In genomic region chr16:18342650-18343570, GRCm38 (mm10) we compare ENCODE assay signal across 8 mouse cellular contexts. TPM values are rescaled to one million over a fixed set of nuclear protein-coding genes. Genes with fewer than 3 reads are reported as not detected.
A peak's percentile ranks its signal among the peaks of the same experiment; 100 is the strongest.
DNase-seq lines count a peak whose midpoint lies in the region; ATAC-seq and TF ChIP-seq lines count a peak whose summit lies in the region.

No protein-coding gene starts in this region.

- H3K9ac ChIP-seq in forebrain, embryonic 11.5 days (ENCODE audit: low read length) = peak overlapping the region; percentile 33
- H3K9ac ChIP-seq in intestine, embryonic 14.5 days (ENCODE audit: low read length) = peak overlapping the region; percentile 56

- peaks cover 36% of the 10 kb centered on the region for H3K36me3 ChIP-seq in G1E (replicated peaks)
- H3K36me3 ChIP-seq in forebrain, embryonic 11.5 days (ENCODE audit: control insufficient read depth, insufficient read depth, low read length) = no peaks in the 10 kb centered on the region; the same call in 1 of the 2 replicates
- H3K36me3 ChIP-seq in intestine, embryonic 14.5 days (ENCODE audit: control insufficient read depth, insufficient read depth, low read length) = no peaks in the 10 kb centered on the region
- H3K36me3 ChIP-seq in macrophage (ENCODE audit: inconsistent target) = peaks cover 7% of the 10 kb centered on the region; the same call in 1 of the 2 replicates

- TF ChIP-seq CTCF in gastrocnemius, adult 2 months (IDR thresholded peaks at IDR 0.05) = no peak
- no peak for TF ChIP-seq CTCF in G1E (IDR thresholded peaks at IDR 0.05; ENCODE audit: low read depth, low read length)

- H3K4me3 ChIP-seq in gastrocnemius, adult 2 months = peak overlapping the region; percentile 82
- H3K4me3 ChIP-seq in G1E (ENCODE audit: low read depth, low read length) (peak overlapping the region; percentile 74), macrophage (ENCODE audit: inconsistent target) (peak overlapping the region; percentile 84)
- H3K4me3 ChIP-seq in forebrain, embryonic 11.5 days (ENCODE audit: low read depth, low read length) = peak overlapping the region; percentile 37
- peak overlapping the region; percentile 58 for H3K4me3 ChIP-seq in intestine, embryonic 14.5 days (ENCODE audit: low read depth, low read length)

- peak overlapping the region; percentile 90 for H3K27ac ChIP-seq in gastrocnemius, adult 2 months
- H3K27ac ChIP-seq in forebrain, embryonic 11.5 days (ENCODE audit: low read depth, low read length) = no peak overlapping the region
- no peak overlapping the region for H3K27ac ChIP-seq in intestine, embryonic 14.5 days (ENCODE audit: low read depth)
- peak overlapping the region; percentile 38 for H3K27ac ChIP-seq in macrophage

- H3K27me3 ChIP-seq in G1E (ENCODE audit: insufficient read depth, low read length) = peaks cover 17% of the 10 kb centered on the region
- no peaks in the 10 kb centered on the region for H3K27me3 ChIP-seq in forebrain, embryonic 11.5 days (ENCODE audit: control insufficient read depth, insufficient read depth, low read length)
- H3K27me3 ChIP-seq in intestine, embryonic 14.5 days (replicated peaks; ENCODE audit: control insufficient read depth, insufficient read depth, low read length) = no peaks in the 10 kb centered on the region

- no peak for ATAC-seq in G1E (ENCODE audit: extremely low read depth, insufficient number of reproducible peaks, low FRiP score, poor library complexity, severe bottlenecking)
- no peak for ATAC-seq in forebrain, embryonic 11.5 days (replicated peaks; ENCODE audit: low FRiP score)
- no peak for ATAC-seq in intestine, embryonic 14.5 days (replicated peaks; ENCODE audit: low FRiP score, low TSS enrichment, low read depth)

- H3K79me2 ChIP-seq in macrophage (ENCODE audit: inconsistent target) = peaks cover 44% of the 10 kb centered on the region

- H3K9me3 ChIP-seq in G1E (replicated peaks) = peaks cover 4% of the 10 kb centered on the region; the same call in 1 of the 2 replicates
- no peaks in the 10 kb centered on the region for H3K9me3 ChIP-seq in forebrain, embryonic 11.5 days (ENCODE audit: control insufficient read depth, low read length)
- no peaks in the 10 kb centered on the region for H3K9me3 ChIP-seq in intestine, embryonic 14.5 days (ENCODE audit: control insufficient read depth, low read length)

- peak overlapping the region; percentile 67 for H3K4me2 ChIP-seq in forebrain, embryonic 11.5 days (ENCODE audit: low read depth, low read length, severe bottlenecking)
- peak overlapping the region; percentile 84 for H3K4me2 ChIP-seq in intestine, embryonic 14.5 days (ENCODE audit: low read length)

- DNase-seq in gastrocnemius, adult 2 months = no peak
- no peak for DNase-seq in gastrocnemius, postnatal 25 days
- peak; percentile 16 for DNase-seq in G1E (ENCODE audit: low spot score)
- no peak for DNase-seq in forebrain, embryonic 11.5 days (ENCODE audit: low spot score)
- no peak for DNase-seq in intestine, embryonic 14.5 days (ENCODE audit: low spot score)
- no peak for DNase-seq in T-cell, adult 2 months (ENCODE audit: low spot score)
- DNase-seq in layer of hippocampus, postnatal 36 days = no peak

- intact Hi-C loops in gastrocnemius, adult 2 months (cut with DNase I) = no loop called here

- 51% methylated on average over 9 of the region's 9 CpGs for WGBS in forebrain, embryonic 11.5 days
- WGBS in intestine, embryonic 14.5 days = 37% methylated on average over 9 of the region's 9 CpGs
- WGBS in macrophage (ENCODE audit: missing documents) = 33% methylated on average over 9 of the region's 9 CpGs

- H3K4me1 ChIP-seq in G1E (ENCODE audit: insufficient read depth, low read depth, low read length) = peaks cover 63% of the 10 kb centered on the region
- 0 out of 2 replicates have a peak, but pooled peaks cover 8% of the 10 kb centered on the region for H3K4me1 ChIP-seq in forebrain, embryonic 11.5 days (replicated peaks; ENCODE audit: control insufficient read depth, insufficient read depth, low read length)
- H3K4me1 ChIP-seq in intestine, embryonic 14.5 days (replicated peaks; ENCODE audit: control insufficient read depth, insufficient read depth, low read length) = peaks cover 18% of the 10 kb centered on the region

RNA-seq across cellular contexts. Expression of gene Tango2, which starts 5.0 kb away (rescaled TPM):
- 10 to 100 TPM; 41.8 to 59.7 TPM for total RNA-seq in gastrocnemius, adult 2 months (2021)
- 10 to 100 TPM; 37.3 to 37.6 TPM for total RNA-seq in gastrocnemius, postnatal 25 days (2021)
- total RNA-seq in G1E (2014; fragmentation: Nextera tagmentation) (87.0 and 88.7 TPM in 2 replicates), G1E (2017) (40.7 and 47.9 TPM in 2 replicates)
- polyA plus RNA-seq in G1E (2012) (37.3 and 42.8 TPM in 2 replicates), macrophage (2018) (16.5 to 31.4 TPM (median 21.0 TPM) in 3 replicates)
- 39.1 and 40.4 TPM in 2 replicates for polyA plus RNA-seq in forebrain, embryonic 11.5 days (2014; fragmentation: Nextera tagmentation; extraction: Ambion mirVana)
- polyA plus RNA-seq in intestine, embryonic 14.5 days (2014; fragmentation: Nextera tagmentation; extraction: Ambion mirVana) = 34.8 and 34.9 TPM in 2 replicates
- total RNA-seq in macrophage (2018; cell fraction: chromatin; rRNA removed) = 100 to 1,000 TPM in 18 of 26 experiments, 10 to 100 TPM in 8; 54.3 to 197 (median 141) TPM
- 10 to 100 TPM; 15.6 to 30.9 (median 23.6) TPM for total RNA-seq in macrophage (2018; cell fraction: cytosol; rRNA removed)
- total RNA-seq in macrophage (2018; cell fraction: nucleus; rRNA removed) = 100 to 1,000 TPM in 5 of 26 experiments, 10 to 100 TPM in 21; 29.2 to 125 (median 69.4) TPM
- total RNA-seq in layer of hippocampus, postnatal 36 days (2021) = 100 to 1,000 TPM; 124 to 125 TPM

RNA-seq across cellular contexts. Expression of gene Arvcf, which starts 5.1 kb away (rescaled TPM):
- 1 to 10 TPM; 7.0 to 8.9 TPM for total RNA-seq in gastrocnemius, adult 2 months (2021)
- 10 to 100 TPM; 12.5 to 14.3 TPM for total RNA-seq in gastrocnemius, postnatal 25 days (2021)
- 53.7 and 64.0 TPM in 2 replicates for total RNA-seq in G1E (2014; fragmentation: Nextera tagmentation)
- 188 and 239 TPM in 2 replicates for total RNA-seq in G1E (2017)
- 137 and 154 TPM in 2 replicates for polyA plus RNA-seq in G1E (2012)
- 99.4 and 103 TPM in 2 replicates for polyA plus RNA-seq in forebrain, embryonic 11.5 days (2014; fragmentation: Nextera tagmentation; extraction: Ambion mirVana)
- 31.7 and 33.0 TPM in 2 replicates for polyA plus RNA-seq in intestine, embryonic 14.5 days (2014; fragmentation: Nextera tagmentation; extraction: Ambion mirVana)
- 10 to 100 TPM in 4 of 26 experiments, 1 to 10 TPM in 20, under 1 TPM in 2; 0.63 to 18.6 (median 3.6) TPM for total RNA-seq in macrophage (2018; cell fraction: chromatin; rRNA removed)
- total RNA-seq in macrophage (2018; cell fraction: cytosol; rRNA removed) = 1 to 10 TPM in 15 of 26 experiments, under 1 TPM in 11; 0.25 to 3.1 (median 1.2) TPM
- total RNA-seq in macrophage (2018; cell fraction: nucleus; rRNA removed) = 1 to 10 TPM in 20 of 26 experiments, under 1 TPM in 6; 0.29 to 9.7 (median 2.2) TPM
- 0.75 to 2.7 TPM (median 0.89 TPM) in 3 replicates for polyA plus RNA-seq in macrophage (2018)
- 10 to 100 TPM; 36.2 to 37.7 TPM for total RNA-seq in layer of hippocampus, postnatal 36 days (2021)

RNA-seq across cellular contexts. Expression of gene Dgcr8, which starts 53.9 kb away (rescaled TPM):
- total RNA-seq in gastrocnemius, adult 2 months (2021) = 10 to 100 TPM; 12.1 to 13.0 TPM
- 10 to 100 TPM; 14.7 to 16.2 TPM for total RNA-seq in gastrocnemius, postnatal 25 days (2021)
- total RNA-seq in G1E (2014; fragmentation: Nextera tagmentation) (52.8 and 52.9 TPM in 2 replicates), G1E (2017) (45.9 and 52.7 TPM in 2 replicates)
- polyA plus RNA-seq in G1E (2012) (5.9 and 9.8 TPM in 2 replicates), macrophage (2018) (11.3 to 17.8 TPM (median 12.9 TPM) in 3 replicates)
- polyA plus RNA-seq in forebrain, embryonic 11.5 days (2014; fragmentation: Nextera tagmentation; extraction: Ambion mirVana) = 49.1 and 52.4 TPM in 2 replicates
- 37.5 and 39.4 TPM in 2 replicates for polyA plus RNA-seq in intestine, embryonic 14.5 days (2014; fragmentation: Nextera tagmentation; extraction: Ambion mirVana)
- total RNA-seq in macrophage (2018; cell fraction: chromatin; rRNA removed) = 100 to 1,000 TPM in 2 of 26 experiments, 10 to 100 TPM in 24; 19.3 to 114 (median 65.8) TPM
- total RNA-seq in macrophage (2018; cell fraction: cytosol; rRNA removed) = 10 to 100 TPM in 12 of 26 experiments, 1 to 10 TPM in 14; 5.0 to 15.1 (median 9.8) TPM
- total RNA-seq in macrophage (2018; cell fraction: nucleus; rRNA removed) = 10 to 100 TPM; 13.9 to 81.3 (median 31.8) TPM
- total RNA-seq in layer of hippocampus, postnatal 36 days (2021) = 10 to 100 TPM; 45.1 to 50.2 TPM

Comparison
In these comparisons a context has a peak if more than half of its experiments do, and no peak if none do; other contexts are left out.
1. H3K27ac ChIP-seq: peak in gastrocnemius, adult 2 months (single experiment) and macrophage (single experiment); none in forebrain, embryonic 11.5 days (single experiment) and intestine, embryonic 14.5 days (single experiment).
2. Peak in every context shown above with its lines, with median percentiles within 50 percentile points of each other: H3K4me3 ChIP-seq.